Mouse (Mus musculus) midbrain, embryonic 14.5 days (tissue): ENCODE results near the gene Mpc2. TPM values are rescaled to one million over a fixed set of nuclear protein-coding genes. Genes with fewer than 3 reads are reported as not detected.

Experiments used
- ATAC-seq: fragments of 200-750 bp; cut with Nextera tagmentation; 2 replicates; pipeline ENCODE4 v1.8.0; 2017; ENCODE audit warnings: moderate number of reproducible peaks, moderate library complexity; ENCODE audit not compliant: low FRiP score, low TSS enrichment
- DNase-seq: peaks from one replicate; pipeline ENCODE4 v3.0.0-alpha.2; 2015
- H3K27ac ChIP-seq: fragments of 300-500 bp; sonication (generic); replicated peaks from 2 replicates; pipeline ENCODE4 v1.5.1; 2014; ENCODE audit warnings: mild to moderate bottlenecking, low read depth, low read length, moderate library complexity
- H3K27me3 ChIP-seq: fragments of 300-500 bp; sonication (generic); 2 replicates; pipeline ENCODE4 v1.6.1; 2014; ENCODE audit warnings: low read length, control low read depth, mixed read lengths; ENCODE audit not compliant: control insufficient read depth, insufficient read depth
- H3K36me3 ChIP-seq: fragments of 300-500 bp; sonication (generic); 2 replicates; pipeline ENCODE4 v1.6.1; 2014; ENCODE audit warnings: low read length, control low read depth; ENCODE audit not compliant: control insufficient read depth, insufficient read depth
- H3K4me1 ChIP-seq: fragments of 300-500 bp; sonication (generic); 2 replicates; pipeline ENCODE4 v1.6.1; 2014; ENCODE audit warnings: mild to moderate bottlenecking, antibody characterized with exemption, low read length, control low read depth; ENCODE audit not compliant: control insufficient read depth, insufficient read depth
- H3K4me2 ChIP-seq: fragments of 300-500 bp; sonication (generic); 2 replicates; pipeline ENCODE4 v1.6.1; 2014; ENCODE audit warnings: mild to moderate bottlenecking, low read length, moderate library complexity
- H3K4me3 ChIP-seq: fragments of 300-500 bp; sonication (generic); replicated peaks from 2 replicates; pipeline ENCODE4 v1.5.1; 2014; ENCODE audit warnings: low read depth, low read length
- H3K9ac ChIP-seq: fragments of 300-500 bp; sonication (generic); replicated peaks from 2 replicates; pipeline ENCODE4 v1.6.1; 2014; ENCODE audit warnings: mild to moderate bottlenecking, low read length, moderate library complexity
- H3K9me3 ChIP-seq: fragments of 300-500 bp; sonication (generic); 2 replicates; pipeline ENCODE4 v1.6.1; 2016; ENCODE audit warnings: low read length, control low read depth, mixed read lengths; ENCODE audit not compliant: control insufficient read depth
- WGBS: fragments of 180-500 bp; shearing (Covaris S2); extraction: QIAGEN DNeasy Blood & Tissue Kit; methylation state at CpG from one replicate; pipeline ENCODE4 v1.1.7; 2014; 5-methylcytosine and 5-hydroxymethylcytosine counted together
- polyA plus RNA-seq: library from polyadenylated mRNA; unstranded; fragments of >200 nt; fragmentation: Nextera tagmentation; extraction: Ambion mirVana; gene quantifications from 2 replicates; pipeline ENCODE4 v1.2.1, GENCODE M21; 2014

The Mpc2 gene
- polyA plus RNA-seq, 1 experiment from 2014 or later: 208 TPM

DNA sequence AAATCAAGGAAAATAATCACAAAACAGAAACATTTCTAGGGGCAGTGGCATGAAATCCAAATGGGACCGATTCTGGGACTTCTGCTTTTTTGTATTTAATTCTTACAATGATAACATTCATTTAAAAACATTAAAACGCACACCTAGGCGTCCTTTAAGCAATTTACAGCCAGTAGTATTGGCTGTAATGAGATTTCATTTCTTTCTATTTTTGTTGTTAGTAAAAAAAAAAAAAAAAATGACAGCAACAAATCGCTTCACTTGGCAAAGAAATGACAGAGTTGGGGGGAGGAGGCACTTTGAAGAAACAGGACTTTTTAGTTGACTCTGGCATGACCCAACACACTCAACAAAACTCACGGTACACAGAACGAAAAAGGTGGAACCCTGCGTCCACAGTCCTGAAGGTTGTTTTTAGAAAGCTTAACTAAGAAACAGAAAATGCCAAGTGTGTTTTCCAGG lies 1.4 kb upstream of the Mpc2 start:
- H3K36me3 ChIP-seq: no peaks in the 10 kb centered on the region
- WGBS: 26% methylated on average over 7 of the region's 7 CpGs
- DNase-seq: no peak
- H3K4me1 ChIP-seq: peaks cover 11% of the 10 kb centered on the region; the same call in 1 of the 2 replicates
- H3K27me3 ChIP-seq: no peaks in the 10 kb centered on the region
- ATAC-seq: no peak
- no peak overlapping the region for H3K27ac ChIP-seq
- H3K9ac ChIP-seq: peak overlapping the region; percentile 84
- H3K9me3 ChIP-seq: peaks cover 6% of the 10 kb centered on the region; the same call in 1 of the 2 replicates
- H3K4me3 ChIP-seq: peak overlapping the region; percentile 90
- peak overlapping the region; percentile 88 for H3K4me2 ChIP-seq

GRCm38 (mm10) chr1:165459503-165460181 lies 795 bp upstream of the Mpc2 start:
- Histone ChIP-seq H3K36me3 (no peaks in the 10 kb centered on the region), H3K9ac (peak overlapping the region; percentile 84), H3K4me1 (peaks cover 11% of the 10 kb centered on the region; the same call in 1 of the 2 replicates), H3K9me3 (no peaks in the 10 kb centered on the region; the same call in 1 of the 2 replicates), H3K4me3 (peak overlapping the region; percentile 90), H3K27me3 (no peaks in the 10 kb centered on the region), H3K27ac (peak overlapping the region; percentile 94), H3K4me2 (peak overlapping the region; percentile 88)
- ATAC-seq (no peak; the same call in 1 of the 2 replicates), DNase-seq (peak; percentile 64)
- 0% methylated on average over 48 of the region's 60 CpGs for WGBS

DNA sequence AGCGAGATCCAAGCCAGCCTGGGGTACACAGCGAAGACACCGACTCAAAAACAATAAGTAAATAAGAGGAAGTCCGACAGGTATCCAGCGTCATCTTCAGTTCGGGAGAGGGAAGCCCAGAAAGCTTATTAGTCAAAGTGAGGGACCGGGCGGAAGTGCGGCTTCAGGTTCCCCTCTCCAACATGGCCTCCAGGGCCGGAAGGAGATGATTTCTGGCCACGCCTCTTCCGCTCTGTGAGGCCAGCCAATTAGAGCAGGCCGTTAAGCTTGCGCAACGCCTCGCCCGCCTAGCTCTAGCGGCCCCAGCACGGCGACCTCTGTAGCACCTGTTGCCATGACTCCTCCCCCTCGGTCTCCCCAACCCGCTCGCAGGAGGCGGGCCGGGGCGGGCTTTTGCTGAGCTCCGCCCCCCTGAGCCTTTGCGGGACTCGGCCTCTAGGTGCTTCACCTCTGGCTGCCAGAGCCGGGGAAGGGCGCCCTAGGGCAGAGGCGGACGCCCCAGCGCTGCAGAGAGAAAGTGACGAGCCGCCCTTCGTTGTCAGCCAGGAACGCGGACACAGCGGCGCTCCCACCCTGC lies 452 bp downstream of the Mpc2 start:
- peak overlapping the region; percentile 94 for H3K27ac ChIP-seq
- peaks cover 11% of the 10 kb centered on the region; the same call in 1 of the 2 replicates for H3K4me1 ChIP-seq
- no peaks in the 10 kb centered on the region for H3K27me3 ChIP-seq
- WGBS: under 1% methylated on average over 41 of the region's 41 CpGs
- H3K4me2 ChIP-seq: peak overlapping the region; percentile 88
- peak; percentile 99 for DNase-seq
- no peaks in the 10 kb centered on the region for H3K36me3 ChIP-seq
- peak; percentile 98 for ATAC-seq
- H3K4me3 ChIP-seq: peak overlapping the region; percentile 90
- H3K9me3 ChIP-seq: no peaks in the 10 kb centered on the region
- peak overlapping the region; percentile 68 for H3K9ac ChIP-seq

DNA sequence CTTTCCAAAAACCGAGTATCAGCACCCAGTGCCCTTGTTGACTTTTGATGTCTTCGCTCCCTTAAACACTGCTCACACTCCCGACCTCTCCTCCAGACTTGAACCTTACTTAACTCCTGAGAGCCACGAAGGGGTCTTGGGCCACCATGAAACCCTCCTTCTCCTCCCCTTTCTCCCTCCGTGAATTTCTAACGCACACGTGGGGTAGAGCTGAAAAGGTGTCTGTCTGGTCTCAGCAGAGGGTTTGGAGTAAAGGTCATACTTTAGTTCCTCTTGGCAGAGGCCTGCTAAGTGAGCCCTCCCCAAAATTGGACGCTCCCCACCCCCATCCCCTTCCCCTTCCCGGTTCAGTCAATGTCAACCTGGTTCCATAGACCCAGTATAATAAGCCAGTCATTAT lies 1.2 kb downstream of the Mpc2 start:
- peaks cover 11% of the 10 kb centered on the region; the same call in 1 of the 2 replicates for H3K4me1 ChIP-seq
- H3K9ac ChIP-seq: peak overlapping the region; percentile 68
- H3K27ac ChIP-seq: no peak overlapping the region
- no peak for ATAC-seq
- H3K27me3 ChIP-seq: no peaks in the 10 kb centered on the region
- H3K36me3 ChIP-seq: no peaks in the 10 kb centered on the region
- DNase-seq: no peak
- WGBS: under 1% methylated on average over 9 of the region's 9 CpGs
- H3K4me2 ChIP-seq: peak overlapping the region; percentile 60
- peak overlapping the region; percentile 90 for H3K4me3 ChIP-seq
- no peaks in the 10 kb centered on the region for H3K9me3 ChIP-seq

- no peaks in the 10 kb centered on the region for H3K27me3 ChIP-seq
- ATAC-seq (no peak), DNase-seq (no peak)
- H3K4me3 ChIP-seq: no peak overlapping the region
- no peak overlapping the region for H3K27ac ChIP-seq
- H3K36me3 ChIP-seq: no peaks in the 10 kb centered on the region
- 0 out of 2 replicates have a peak overlapping the region, but pooled peaks have one; percentile 27 for H3K4me2 ChIP-seq
- WGBS: 91% methylated on average over 1 of the region's 1 CpGs
- H3K4me1 ChIP-seq: peaks cover 11% of the 10 kb centered on the region; the same call in 1 of the 2 replicates
- H3K9ac ChIP-seq: no peak overlapping the region
- H3K9me3 ChIP-seq: no peaks in the 10 kb centered on the region
Observed at GRCm38 (mm10) chr1:165462861-165463260, 2.4 kb downstream of the Mpc2 start.

- WGBS: 95% methylated on average over 3 of the region's 3 CpGs
Observed at GRCm38 (mm10) chr1:165464574-165464973, 4.1 kb downstream of the Mpc2 start.

DNA sequence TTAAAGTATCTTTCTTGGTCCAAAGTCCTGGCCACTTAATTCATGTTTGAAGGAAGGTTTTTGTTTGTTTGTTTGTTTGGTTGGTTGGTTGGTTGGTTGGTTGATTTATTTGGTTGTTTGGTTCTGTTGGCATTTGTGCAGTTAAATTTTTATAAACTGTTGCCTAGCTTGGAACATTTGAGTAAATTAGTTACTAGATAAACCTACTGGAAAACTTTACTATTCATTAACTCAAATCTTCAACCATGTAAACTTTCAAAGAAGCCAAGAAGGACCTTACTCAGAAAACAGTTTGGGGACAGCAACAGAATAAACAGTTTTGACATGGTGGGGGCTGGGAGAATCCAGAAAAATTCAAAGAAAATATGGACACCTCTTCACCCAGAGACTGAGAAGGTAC lies 8.5 kb downstream of the Mpc2 start:
- no peak for ATAC-seq

More at GRCm38 (mm10) chr1:165464574-165464973, 4.1 kb downstream of the Mpc2 start:
- DNase-seq (no peak), ATAC-seq (no peak)
- Histone ChIP-seq H3K4me2 (no peak overlapping the region), H3K9me3 (no peaks in the 10 kb centered on the region), H3K4me1 (0 out of 2 replicates have a peak, but pooled peaks cover 3% of the 10 kb centered on the region), H3K9ac (no peak overlapping the region), H3K36me3 (no peaks in the 10 kb centered on the region), H3K4me3 (no peak overlapping the region), H3K27ac (no peak overlapping the region), H3K27me3 (no peaks in the 10 kb centered on the region)

DNA sequence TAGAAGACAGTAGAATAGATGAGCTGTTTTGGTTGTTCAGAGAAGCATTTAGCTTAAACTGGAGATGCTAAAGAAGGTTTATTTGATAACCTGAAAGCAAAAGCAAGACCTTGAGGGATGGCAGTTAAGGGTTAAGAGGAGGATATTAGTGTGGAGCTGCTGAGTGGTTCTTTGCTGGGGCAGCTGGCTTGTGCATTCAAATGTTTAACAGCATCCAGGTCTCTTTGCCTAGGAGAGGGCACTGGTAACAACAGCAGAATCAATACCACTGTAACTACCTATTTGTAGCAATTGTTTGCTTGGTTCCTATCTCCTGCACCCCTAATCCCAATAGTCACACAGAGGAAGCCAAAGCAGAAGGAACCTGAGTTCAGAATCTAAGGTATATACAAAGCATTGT lies 9.3 kb downstream of the Mpc2 start:
- H3K4me3 ChIP-seq: no peak overlapping the region
- no peaks in the 10 kb centered on the region for H3K9me3 ChIP-seq
- no peak for DNase-seq
- no peak overlapping the region for H3K9ac ChIP-seq
- no peak overlapping the region for H3K27ac ChIP-seq
- ATAC-seq: no peak
- no peaks in the 10 kb centered on the region for H3K36me3 ChIP-seq
- no peaks in the 10 kb centered on the region for H3K4me1 ChIP-seq
- no peak overlapping the region for H3K4me2 ChIP-seq
- H3K27me3 ChIP-seq: no peaks in the 10 kb centered on the region

More for the DNA sequence above, 8.5 kb downstream of the Mpc2 start:
- no peak overlapping the region for H3K4me3 ChIP-seq
- H3K4me1 ChIP-seq: no peaks in the 10 kb centered on the region
- no peaks in the 10 kb centered on the region for H3K36me3 ChIP-seq
- no peak overlapping the region for H3K4me2 ChIP-seq
- no peak overlapping the region for H3K9ac ChIP-seq
- no peak overlapping the region for H3K27ac ChIP-seq
- no peak for DNase-seq
- H3K9me3 ChIP-seq: no peaks in the 10 kb centered on the region
- H3K27me3 ChIP-seq: no peaks in the 10 kb centered on the region

GRCm38 (mm10) chr1:165471490-165471889 lies 11.1 kb downstream of the Mpc2 start:
- Histone ChIP-seq H3K27me3 (no peaks in the 10 kb centered on the region), H3K27ac (no peak overlapping the region), H3K9ac (no peak overlapping the region), H3K9me3 (no peaks in the 10 kb centered on the region), H3K4me3 (no peak overlapping the region), H3K4me1 (no peaks in the 10 kb centered on the region), H3K36me3 (no peaks in the 10 kb centered on the region), H3K4me2 (no peak overlapping the region)
- ATAC-seq (no peak), DNase-seq (no peak)
- 98% methylated on average over 1 of the region's 1 CpGs for WGBS
